Mouse (Mus musculus): ENCODE measurements around the gene Katnb1. TPM values are rescaled to one million over a fixed set of nuclear protein-coding genes. Genes with fewer than 3 reads are reported as not detected.
A peak's percentile ranks its signal among the peaks of the same experiment; 100 is the strongest.

Katnb1 gene
- polyA plus RNA-seq, 1 experiment from 2014 or later, result 38.8 TPM

DNA sequence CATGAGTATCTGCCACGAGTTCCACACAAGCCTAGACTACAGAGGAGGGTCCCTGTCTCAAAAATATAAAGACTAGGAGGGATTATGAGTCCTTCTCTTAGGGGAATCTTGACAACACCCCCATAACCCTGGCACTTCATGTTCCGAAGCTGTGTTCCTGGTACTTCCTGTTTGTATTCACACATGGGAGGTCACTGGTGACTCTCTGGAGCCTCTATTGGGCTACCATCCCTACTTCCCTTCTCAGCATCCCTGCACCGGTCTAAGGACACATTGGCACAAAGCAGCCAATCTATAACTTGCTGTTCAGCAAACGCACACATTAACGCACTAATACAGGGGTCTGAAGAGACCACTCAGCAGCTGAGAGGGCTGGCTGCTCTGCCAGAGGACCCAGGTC is 51.0 kb downstream of the Katnb1 start:
- Histone ChIP-seq H3K4me3 (replicated peaks) (no peak overlapping the region), H3K27ac (no peak overlapping the region), H3K36me3 (peaks cover 14% of the 10 kb centered on the region), H3K9me3 (no peaks in the 10 kb centered on the region), H3K9ac (replicated peaks) (no peak overlapping the region), H3K4me2 (replicated peaks) (no peak overlapping the region), H3K4me1 (replicated peaks) (peaks cover 9% of the 10 kb centered on the region), H3K27me3 (peaks cover 11% of the 10 kb centered on the region)
- 82% methylated on average over 5 of the region's 5 CpGs for WGBS
- no peak for ATAC-seq

- H3K36me3 ChIP-seq, result peaks cover 14% of the 10 kb centered on the region
- no peaks in the 10 kb centered on the region for H3K9me3 ChIP-seq
- H3K27ac ChIP-seq, result no peak overlapping the region
- peaks cover 22% of the 10 kb centered on the region for H3K4me1 ChIP-seq (replicated peaks)
- no peak for ATAC-seq
- peaks cover 30% of the 10 kb centered on the region for H3K27me3 ChIP-seq
- no peak overlapping the region for H3K4me3 ChIP-seq (replicated peaks)
- H3K9ac ChIP-seq (replicated peaks), result no peak overlapping the region
- H3K4me2 ChIP-seq (replicated peaks), result no peak overlapping the region
- 88% methylated on average over 2 of the region's 2 CpGs for WGBS
Measured at GRCm38 (mm10) chr8:95134186-95134585, 53.2 kb downstream of the Katnb1 start.

DNA sequence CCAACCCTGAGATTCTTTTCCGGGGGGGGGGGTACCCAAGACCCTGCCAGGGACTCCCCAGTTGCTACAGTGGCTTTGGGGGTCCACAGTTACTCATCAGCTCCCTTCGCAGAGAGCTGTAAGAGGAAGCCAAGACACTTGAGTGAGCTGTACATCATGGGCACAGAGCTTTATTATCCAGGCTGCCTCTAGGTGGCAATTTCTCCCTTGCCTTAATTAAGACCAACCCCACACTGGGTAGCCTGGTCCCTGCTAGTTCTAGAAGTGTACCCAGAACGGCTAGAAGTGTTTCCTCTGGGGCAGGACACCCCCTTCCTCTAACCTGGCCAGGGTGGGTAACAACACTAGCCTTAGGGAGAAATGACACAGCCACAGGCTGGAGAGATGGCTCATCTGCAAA is 54.3 kb downstream of the Katnb1 start:
- 0 out of 2 replicates have a peak, but pooled peaks have one; percentile 12 for ATAC-seq
- Histone ChIP-seq H3K27me3 (peaks cover 41% of the 10 kb centered on the region), H3K36me3 (peaks cover 14% of the 10 kb centered on the region), H3K9me3 (no peaks in the 10 kb centered on the region), H3K4me2 (replicated peaks) (no peak overlapping the region), H3K4me3 (replicated peaks) (no peak overlapping the region), H3K4me1 (replicated peaks) (peaks cover 22% of the 10 kb centered on the region), H3K27ac (no peak overlapping the region), H3K9ac (replicated peaks) (no peak overlapping the region)
- 50% methylated on average over 3 of the region's 3 CpGs for WGBS

DNA sequence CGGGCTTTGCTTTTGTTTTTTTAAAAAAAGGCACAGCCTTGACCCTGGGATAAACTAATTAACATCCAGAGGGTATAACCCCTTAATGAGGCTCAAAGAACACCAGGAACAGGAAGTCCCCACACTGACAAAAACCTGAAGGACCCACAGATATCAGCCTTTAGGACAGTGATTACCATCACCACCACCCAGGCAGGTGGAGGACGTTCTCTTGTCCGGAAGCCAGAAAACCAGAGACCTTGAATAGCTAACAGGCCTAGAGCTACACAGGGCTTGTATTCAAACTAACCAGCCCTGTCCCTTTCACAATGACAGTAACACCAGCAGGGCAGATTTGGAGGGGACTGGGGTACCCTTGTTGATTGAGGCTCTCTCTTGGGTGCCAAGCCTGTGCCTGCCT is 55.2 kb downstream of the Katnb1 start:
- 82% methylated on average over 3 of the region's 3 CpGs for WGBS

DNA sequence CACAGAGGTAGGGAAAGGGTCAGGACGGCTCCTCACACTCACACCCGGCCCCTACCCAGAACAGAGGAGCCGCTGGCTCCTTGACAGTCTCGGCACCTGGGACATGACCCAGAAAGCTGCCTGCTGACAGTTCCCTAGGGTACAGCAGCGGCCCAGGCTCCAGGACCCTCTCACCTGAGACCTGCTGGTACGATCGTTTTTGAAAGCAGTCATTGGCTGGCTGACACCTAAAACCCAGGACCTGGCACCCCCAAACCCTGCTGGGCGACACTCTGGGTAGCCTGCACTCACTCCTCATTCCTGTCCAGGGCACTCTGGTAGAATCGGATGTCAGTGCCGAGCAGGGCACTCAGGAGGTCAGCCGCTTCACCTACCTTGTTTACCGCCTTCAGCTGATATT is 56.2 kb downstream of the Katnb1 start:
- peak overlapping the region; percentile 24; the same call in 1 of the 2 replicates for H3K4me3 ChIP-seq (replicated peaks)
- H3K4me2 ChIP-seq (replicated peaks), result peak overlapping the region; percentile 56

More for the DNA sequence above, 55.2 kb downstream of the Katnb1 start:
- H3K4me1 ChIP-seq (replicated peaks), result peaks cover 30% of the 10 kb centered on the region
- H3K4me3 ChIP-seq (replicated peaks), result no peak overlapping the region
- no peaks in the 10 kb centered on the region for H3K9me3 ChIP-seq
- no peak for ATAC-seq
- no peak overlapping the region for H3K27ac ChIP-seq
- peaks cover 49% of the 10 kb centered on the region for H3K27me3 ChIP-seq
- H3K4me2 ChIP-seq (replicated peaks), result no peak overlapping the region
- peaks cover 14% of the 10 kb centered on the region for H3K36me3 ChIP-seq
- H3K9ac ChIP-seq (replicated peaks), result no peak overlapping the region

GRCm38 (mm10) chr8:95137641-95138098 is 56.7 kb downstream of the Katnb1 start:
- ATAC-seq, result peak; percentile 11
- H3K27me3 ChIP-seq, result peaks cover 49% of the 10 kb centered on the region
- H3K36me3 ChIP-seq, result peaks cover 11% of the 10 kb centered on the region
- 0 out of 2 replicates have a peak overlapping the region, but pooled peaks have one; percentile 35 for H3K27ac ChIP-seq
- H3K9ac ChIP-seq (replicated peaks), result peak overlapping the region; percentile 46; the same call in 1 of the 2 replicates
- under 1% methylated on average over 27 of the region's 28 CpGs for whole genome bisulfite sequencing
- peak overlapping the region; percentile 56 for H3K4me2 ChIP-seq (replicated peaks)
- peaks cover 44% of the 10 kb centered on the region for H3K4me1 ChIP-seq (replicated peaks)
- H3K9me3 ChIP-seq, result no peaks in the 10 kb centered on the region
- H3K4me3 ChIP-seq (replicated peaks), result peak overlapping the region; percentile 24

More for the DNA sequence above, 56.2 kb downstream of the Katnb1 start:
- peaks cover 49% of the 10 kb centered on the region for H3K27me3 ChIP-seq
- H3K4me1 ChIP-seq (replicated peaks), result peaks cover 39% of the 10 kb centered on the region
- no peak for ATAC-seq
- 17% methylated on average over 12 of the region's 12 CpGs for whole genome bisulfite sequencing
- H3K36me3 ChIP-seq, result peaks cover 14% of the 10 kb centered on the region
- H3K9me3 ChIP-seq, result no peaks in the 10 kb centered on the region
- no peak overlapping the region for H3K27ac ChIP-seq
- peak overlapping the region; percentile 46; the same call in 1 of the 2 replicates for H3K9ac ChIP-seq (replicated peaks)

- Histone ChIP-seq H3K27me3 (peaks cover 49% of the 10 kb centered on the region), H3K4me3 (replicated peaks) (peak overlapping the region; percentile 24), H3K4me1 (replicated peaks) (peaks cover 52% of the 10 kb centered on the region), H3K27ac (no peak overlapping the region), H3K9me3 (no peaks in the 10 kb centered on the region), H3K36me3 (peaks cover 4% of the 10 kb centered on the region), H3K4me2 (replicated peaks) (peak overlapping the region; percentile 56), H3K9ac (replicated peaks) (no peak overlapping the region)
- ATAC-seq, result peak; percentile 41; the same call in 1 of the 2 replicates
- 19% methylated on average over 6 of the region's 6 CpGs for WGBS
Measured at GRCm38 (mm10) chr8:95138341-95139050, 57.5 kb downstream of the Katnb1 start.

DNA sequence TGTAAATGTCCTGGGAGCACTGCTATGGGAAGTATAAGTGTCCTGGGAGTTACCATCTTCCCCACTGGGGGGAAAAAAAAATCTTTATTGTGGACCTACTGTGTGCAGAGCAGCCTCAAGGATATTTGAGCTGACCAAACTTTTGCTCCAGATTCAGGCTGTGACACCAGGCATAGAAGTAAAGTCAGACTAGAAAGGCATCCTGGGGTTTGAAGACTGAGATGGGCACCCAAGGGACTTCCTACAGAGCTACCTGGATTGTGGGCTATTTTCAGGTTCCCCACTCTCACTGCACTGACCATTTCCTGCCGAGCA is 58.0 kb downstream of the Katnb1 start:
- 81% methylated on average over 1 of the region's 1 CpGs for WGBS
- Histone ChIP-seq H3K4me1 (replicated peaks) (peaks cover 53% of the 10 kb centered on the region), H3K4me3 (replicated peaks) (no peak overlapping the region), H3K27me3 (peaks cover 49% of the 10 kb centered on the region), H3K9ac (replicated peaks) (no peak overlapping the region), H3K9me3 (no peaks in the 10 kb centered on the region), H3K27ac (no peak overlapping the region), H3K4me2 (replicated peaks) (no peak overlapping the region), H3K36me3 (peaks cover 4% of the 10 kb centered on the region)
- no peak for ATAC-seq

GRCm38 (mm10) chr8:95140555-95140954 is 59.6 kb downstream of the Katnb1 start:
- Histone ChIP-seq H3K36me3 (no peaks in the 10 kb centered on the region), H3K4me1 (replicated peaks) (peaks cover 53% of the 10 kb centered on the region), H3K27ac (no peak overlapping the region), H3K4me3 (replicated peaks) (no peak overlapping the region), H3K27me3 (peaks cover 56% of the 10 kb centered on the region), H3K9me3 (no peaks in the 10 kb centered on the region), H3K9ac (replicated peaks) (no peak overlapping the region), H3K4me2 (replicated peaks) (peak overlapping the region; percentile 95; the same call in 1 of the 2 replicates)
- 78% methylated on average over 5 of the region's 5 CpGs for WGBS
- no peak for ATAC-seq

DNA sequence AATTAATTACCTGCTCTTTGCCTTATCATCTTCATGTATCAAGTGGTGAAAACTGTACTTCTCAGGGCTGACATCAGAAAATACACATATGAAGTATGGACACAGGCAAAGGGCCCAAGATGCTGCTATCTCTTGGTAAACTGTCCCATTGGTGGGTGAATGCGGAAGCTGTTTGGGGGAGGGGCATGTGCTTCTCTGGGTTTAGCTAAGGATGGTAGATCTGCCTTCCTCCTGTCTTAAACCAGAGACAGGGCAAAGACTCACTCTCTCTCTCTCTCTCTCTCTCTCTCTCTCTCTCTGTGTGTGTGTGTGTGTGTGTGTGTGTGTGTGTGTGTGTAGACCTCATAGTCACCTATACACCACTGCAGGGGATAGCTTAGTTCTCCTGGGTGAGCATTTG is 60.0 kb downstream of the Katnb1 start:
- Histone ChIP-seq H3K27me3 (peaks cover 55% of the 10 kb centered on the region), H3K36me3 (no peaks in the 10 kb centered on the region), H3K4me1 (replicated peaks) (peaks cover 53% of the 10 kb centered on the region), H3K4me2 (replicated peaks) (peak overlapping the region; percentile 95), H3K27ac (no peak overlapping the region), H3K9me3 (no peaks in the 10 kb centered on the region), H3K9ac (replicated peaks) (no peak overlapping the region; the same call in 1 of the 2 replicates), H3K4me3 (replicated peaks) (no peak overlapping the region)
- 80% methylated on average over 1 of the region's 1 CpGs for WGBS
- no peak for ATAC-seq

GRCm38 (mm10) chr8:95141469-95142074 is 60.6 kb downstream of the Katnb1 start:
- Histone ChIP-seq H3K4me1 (replicated peaks) (peaks cover 53% of the 10 kb centered on the region), H3K9ac (replicated peaks) (peak overlapping the region; percentile 90), H3K27ac (peak overlapping the region; percentile 74), H3K9me3 (no peaks in the 10 kb centered on the region), H3K4me2 (replicated peaks) (peak overlapping the region; percentile 95), H3K4me3 (replicated peaks) (peak overlapping the region; percentile 68), H3K36me3 (no peaks in the 10 kb centered on the region), H3K27me3 (peaks cover 49% of the 10 kb centered on the region)
- no peak for ATAC-seq
- 5% methylated on average over 6 of the region's 6 CpGs for WGBS

DNA sequence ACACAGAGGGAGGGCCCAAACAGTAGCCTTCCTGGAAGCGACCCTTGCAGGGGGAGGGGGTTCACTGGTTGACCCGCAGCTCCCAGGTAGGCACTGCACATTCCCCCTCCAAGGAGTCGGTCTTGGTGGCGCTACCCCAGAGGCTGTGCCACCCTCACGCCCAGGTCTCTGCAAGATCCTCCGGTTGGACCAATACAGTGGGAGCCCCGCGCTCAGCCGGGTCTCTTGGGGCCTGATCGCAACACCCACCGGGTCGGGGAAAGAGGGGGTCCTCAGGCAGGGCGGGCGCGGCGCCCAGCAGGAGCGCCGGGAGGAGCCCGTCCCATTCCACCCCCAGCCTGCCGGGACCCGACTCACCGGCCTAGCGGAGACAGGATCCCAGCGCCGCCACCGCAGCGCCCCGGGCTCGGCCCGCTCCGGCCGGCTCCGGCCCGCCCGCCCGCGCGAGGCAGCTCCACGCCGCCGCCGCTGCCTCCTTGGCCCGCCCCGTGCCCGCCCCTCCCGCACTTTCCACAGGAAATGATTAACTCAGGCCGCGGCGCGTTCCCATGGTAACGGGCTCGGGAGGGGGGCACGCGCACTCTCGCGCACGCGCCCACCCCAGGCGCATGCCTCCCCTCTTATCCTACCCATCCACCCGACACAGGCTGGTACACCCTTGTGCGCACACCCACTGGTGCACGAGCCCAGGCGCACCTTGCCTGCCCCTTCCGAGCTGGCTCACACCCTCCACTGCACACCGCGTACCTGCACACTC is 61.3 kb downstream of the Katnb1 start:
- no peaks in the 10 kb centered on the region for H3K36me3 ChIP-seq
- peak overlapping the region; percentile 90 for H3K9ac ChIP-seq (replicated peaks)
- H3K4me1 ChIP-seq (replicated peaks), result peaks cover 46% of the 10 kb centered on the region
- H3K27me3 ChIP-seq, result peaks cover 42% of the 10 kb centered on the region
- peak overlapping the region; percentile 95 for H3K4me2 ChIP-seq (replicated peaks)
- ATAC-seq, result peak; percentile 85
- H3K27ac ChIP-seq, result peak overlapping the region; percentile 74
- WGBS, result 1% methylated on average over 44 of the region's 66 CpGs
- peak overlapping the region; percentile 68 for H3K4me3 ChIP-seq (replicated peaks)
- H3K9me3 ChIP-seq, result no peaks in the 10 kb centered on the region

Measured in midbrain, embryonic 13.5 days (tissue).